In genomic region chr15:100406088-100406487, GRCm38 (mm10) we compare ENCODE assay signal across 25 mouse cellular contexts. TPM values are rescaled to one million over a fixed set of nuclear protein-coding genes. Genes with fewer than 3 reads are reported as not detected.
DNase-seq lines count a peak whose midpoint lies in the region; ATAC-seq and TF ChIP-seq lines count a peak whose summit lies in the region.
"Had no signal": no experiment of that assay in that cellular context is flagged by ENCODE, and none has a peak within 500 bp of the region (broad histone marks: within the 10 kb centered on the region; RNA-seq: fewer than 3 reads in every experiment).

No protein-coding gene starts in this region.

- H3K4me3 ChIP-seq in E14TG2a.4 (replicated peaks; ENCODE audit: low read length) (peak overlapping the region; percentile 57), ES-E14 (ENCODE audit: insufficient read depth in 1 of 2, low read depth in 1 of 2, low read length in 2 of 2, poor library complexity in 1 of 2, severe bottlenecking in 1 of 2) (peak overlapping the region in 1 of 2 experiments; percentile 31; a peak in 1 of 4 replicates)
- H3K4me3 ChIP-seq in intestine, embryonic 16.5 days (ENCODE audit: low read length) = no peak overlapping the region
- H3K4me3 ChIP-seq in midbrain, embryonic 13.5 days (replicated peaks) = no peak overlapping the region
- H3K4me3 ChIP-seq: forebrain, embryonic 10.5 days; hindbrain, embryonic 10.5 days; limb, embryonic 15.5 days; lung, embryonic 15.5 days had no signal

- H3K4me2 ChIP-seq in intestine, embryonic 16.5 days (ENCODE audit: low read depth, low read length) = no peak overlapping the region
- no peak overlapping the region for H3K4me2 ChIP-seq in midbrain, embryonic 13.5 days (replicated peaks)
- H3K4me2 ChIP-seq: limb, embryonic 15.5 days; lung, embryonic 15.5 days; midbrain, embryonic 11.5 days had no signal

- H3K36me3 ChIP-seq in E14TG2a.4 (ENCODE audit: insufficient read depth, low read length) (peaks cover 81% of the 10 kb centered on the region), ES-E14 (ENCODE audit: control insufficient read depth, insufficient read depth, low read length, poor library complexity, severe bottlenecking) (peaks cover 36% of the 10 kb centered on the region)
- H3K36me3 ChIP-seq in intestine, embryonic 16.5 days (ENCODE audit: control insufficient read depth, insufficient read depth, low read length) = peaks cover 22% of the 10 kb centered on the region
- H3K36me3 ChIP-seq in midbrain, embryonic 13.5 days = peaks cover 88% of the 10 kb centered on the region

- 64% methylated on average over 5 of the region's 5 CpGs for WGBS in intestine, embryonic 16.5 days
- WGBS in midbrain, embryonic 13.5 days = 89% methylated on average over 5 of the region's 5 CpGs

- peaks cover 22% of the 10 kb centered on the region for H3K4me1 ChIP-seq in E14TG2a.4 (replicated peaks; ENCODE audit: low read depth, low read length)
- H3K4me1 ChIP-seq in ES-E14 (ENCODE audit: control insufficient read depth in 2 of 2, insufficient read depth in 2 of 2, low read length in 2 of 2, poor library complexity in 1 of 2) = no peaks in the 10 kb centered on the region
- peaks cover 10% of the 10 kb centered on the region for H3K4me1 ChIP-seq in intestine, embryonic 16.5 days (ENCODE audit: control insufficient read depth, insufficient read depth, low read length)
- H3K4me1 ChIP-seq in midbrain, embryonic 13.5 days (replicated peaks) = no peaks in the 10 kb centered on the region
- H3K4me1 ChIP-seq: forebrain, embryonic 10.5 days; hindbrain, embryonic 10.5 days; limb, embryonic 15.5 days; lung, embryonic 15.5 days had no signal

- peak; percentile 57 to 58 for DNase-seq in kidney, postnatal 36 days
- DNase-seq in kidney, postnatal 10 days = no peak
- peak; percentile 45 for DNase-seq in ES-E14 (ENCODE audit: low read depth, low spot score)
- no peak for DNase-seq in cerebellum, postnatal 25 days
- DNase-seq: adrenal gland, postnatal 14 days; cerebellum, adult 18-20 months; forebrain, postnatal 0 days; gastrocnemius, postnatal 36 days had no signal

- in situ Hi-C loops in ES-E14 (cut with MboI; ENCODE audit: low sequenced_read_pairs in 2 of 2, unreplicated experiment in 2 of 2) = no loop called here

- no peak for TF ChIP-seq CTCF in E14TG2a.4 (conservative IDR thresholded peaks at IDR 0.05; ENCODE audit: low read length)

- H3K9ac ChIP-seq in ES-E14 (ENCODE audit: insufficient read depth, low read depth, low read length, poor library complexity, severe bottlenecking) = no peak overlapping the region; the same call in 1 of the 2 replicates
- H3K9ac ChIP-seq in intestine, embryonic 16.5 days (ENCODE audit: low read depth, low read length) = no peak overlapping the region
- no peak overlapping the region for H3K9ac ChIP-seq in midbrain, embryonic 13.5 days (replicated peaks)
- H3K9ac ChIP-seq: forebrain, postnatal 0 days; limb, embryonic 15.5 days; lung, embryonic 15.5 days had no signal

- H3K27ac ChIP-seq in ES-E14 (ENCODE audit: insufficient read depth, low read depth, low read length, poor library complexity, severe bottlenecking) = no peak overlapping the region
- H3K27ac ChIP-seq in intestine, embryonic 16.5 days (ENCODE audit: low read length) = peak overlapping the region; percentile 49
- no peak overlapping the region for H3K27ac ChIP-seq in midbrain, embryonic 13.5 days
- H3K27ac ChIP-seq: forebrain, embryonic 10.5 days; hindbrain, embryonic 10.5 days; limb, embryonic 15.5 days; lung, embryonic 15.5 days; stomach, postnatal 0 days had no signal

- H3K9me3 ChIP-seq in E14TG2a.4 (ENCODE audit: low read length) (no peaks in the 10 kb centered on the region), ES-E14 (ENCODE audit: control insufficient read depth, insufficient read depth, low read depth, low read length) (no peaks in the 10 kb centered on the region)
- H3K9me3 ChIP-seq in intestine, embryonic 16.5 days (ENCODE audit: control insufficient read depth, low read length) = no peaks in the 10 kb centered on the region
- no peaks in the 10 kb centered on the region for H3K9me3 ChIP-seq in midbrain, embryonic 13.5 days
- H3K9me3 ChIP-seq: forebrain, embryonic 10.5 days; hindbrain, embryonic 10.5 days; limb, embryonic 15.5 days; lung, embryonic 15.5 days had no signal

- no peak for ATAC-seq in intestine, embryonic 16.5 days
- ATAC-seq in midbrain, embryonic 13.5 days = no peak
- ATAC-seq: forebrain, postnatal 0 days had no signal

- H3K27me3 ChIP-seq in E14TG2a.4 (ENCODE audit: insufficient read depth, low read length) = no peaks in the 10 kb centered on the region
- H3K27me3 ChIP-seq in intestine, embryonic 16.5 days (replicated peaks; ENCODE audit: control insufficient read depth, insufficient read depth, low read length) = no peaks in the 10 kb centered on the region
- H3K27me3 ChIP-seq in midbrain, embryonic 13.5 days = no peaks in the 10 kb centered on the region
- H3K27me3 ChIP-seq: limb, embryonic 15.5 days; lung, embryonic 15.5 days had no signal

TF ChIP-seq in ES-E14, 5 proteins besides CTCF, POLR2A, EP300 and RAD21:
- TF ChIP-seq ZC3H11A (IDR thresholded peaks at IDR 0.05; ENCODE audit: borderline replicate concordance, low read depth, low read length) (no peak), CHD2 (IDR thresholded peaks at IDR 0.05; ENCODE audit: low read depth, low read length) (no peak), ZNF384 (IDR thresholded peaks at IDR 0.05; ENCODE audit: low read depth, low read length) (no peak), HCFC1 (IDR thresholded peaks at IDR 0.05; ENCODE audit: borderline replicate concordance, insufficient read depth, low read length) (no peak), MAFK (IDR thresholded peaks at IDR 0.05; ENCODE audit: insufficient read depth, low read depth, low read length) (no peak)

RNA-seq across cellular contexts. Expression of gene Gm5475, which starts 15.9 kb away (rescaled TPM):
- total RNA-seq in ES-E14 (2012; rRNA removed) = 0.11 TPM in 1 of 2 replicates, not detected in the other
- polyA plus RNA-seq in intestine, embryonic 16.5 days (2015; fragmentation: Nextera tagmentation; extraction: Ambion mirVana) = 0.11 and 0.18 TPM in 2 replicates
- 0.08 and 0.11 TPM in 2 replicates for polyA plus RNA-seq in midbrain, embryonic 13.5 days (2015; fragmentation: Nextera tagmentation; extraction: Ambion mirVana)
- total RNA-seq: forebrain, postnatal 0 days; gastrocnemius, postnatal 36 days; heart, adult 8-10 months; layer of hippocampus, adult 18-20 months; layer of hippocampus, postnatal 25 days; left cerebral cortex, postnatal 36 days; monocyte, adult 5-6 weeks had no signal
- polyA plus RNA-seq: hindbrain, embryonic 10.5 days; midbrain, embryonic 11.5 days had no signal

RNA-seq across cellular contexts. Expression of gene Slc11a2, which starts 18.8 kb away (rescaled TPM):
- 59.8 and 67.1 TPM in 2 replicates for total RNA-seq in ES-E14 (2012; rRNA removed)
- 40.7 and 47.2 TPM in 2 replicates for polyA plus RNA-seq in intestine, embryonic 16.5 days (2015; fragmentation: Nextera tagmentation; extraction: Ambion mirVana)
- 21.5 TPM in 2 replicates for polyA plus RNA-seq in midbrain, embryonic 13.5 days (2015; fragmentation: Nextera tagmentation; extraction: Ambion mirVana)

RNA-seq across cellular contexts. Expression of gene Higd1c, which starts 41.7 kb away (rescaled TPM):
- total RNA-seq in ES-E14 (2012; rRNA removed) = not detected in 2 replicates
- polyA plus RNA-seq in intestine, embryonic 16.5 days (2015; fragmentation: Nextera tagmentation; extraction: Ambion mirVana) = not detected in 2 replicates
- not detected in 2 replicates for polyA plus RNA-seq in midbrain, embryonic 13.5 days (2015; fragmentation: Nextera tagmentation; extraction: Ambion mirVana)
- total RNA-seq: adrenal gland, postnatal 14 days; forebrain, postnatal 0 days; gastrocnemius, postnatal 36 days; heart, adult 8-10 months; layer of hippocampus, adult 18-20 months; layer of hippocampus, postnatal 25 days; left cerebral cortex, postnatal 36 days; monocyte, adult 5-6 weeks had no signal
- polyA plus RNA-seq: forebrain, embryonic 10.5 days; forebrain, postnatal 0 days; heart, postnatal 0 days; limb, embryonic 15.5 days; lung, embryonic 15.5 days; midbrain, embryonic 11.5 days; neural tube, embryonic 11.5 days; stomach, postnatal 0 days; thymus, postnatal 0 days had no signal

RNA-seq across cellular contexts. Expression of gene Mettl7a2, which starts 53.1 kb away (rescaled TPM):
- 1.4 and 5.1 TPM in 2 replicates for total RNA-seq in ES-E14 (2012; rRNA removed)
- not detected in 2 replicates for polyA plus RNA-seq in intestine, embryonic 16.5 days (2015; fragmentation: Nextera tagmentation; extraction: Ambion mirVana)
- not detected in 2 replicates for polyA plus RNA-seq in midbrain, embryonic 13.5 days (2015; fragmentation: Nextera tagmentation; extraction: Ambion mirVana)
- total RNA-seq: forebrain, postnatal 0 days; monocyte, adult 5-6 weeks had no signal
- polyA plus RNA-seq: forebrain, embryonic 10.5 days; forebrain, postnatal 0 days; heart, postnatal 0 days; hindbrain, embryonic 10.5 days; limb, embryonic 15.5 days; lung, embryonic 15.5 days; midbrain, embryonic 11.5 days; stomach, postnatal 0 days; thymus, postnatal 0 days had no signal

RNA-seq across cellular contexts. Expression of gene Methig1, which starts 53.1 kb away (rescaled TPM):
- total RNA-seq in ES-E14 (2012; rRNA removed) = 0.37 and 0.54 TPM in 2 replicates
- polyA plus RNA-seq in intestine, embryonic 16.5 days (2015; fragmentation: Nextera tagmentation; extraction: Ambion mirVana) = not detected in 2 replicates
- polyA plus RNA-seq in midbrain, embryonic 13.5 days (2015; fragmentation: Nextera tagmentation; extraction: Ambion mirVana) = not detected in 2 replicates
- total RNA-seq: forebrain, postnatal 0 days; gastrocnemius, postnatal 36 days; layer of hippocampus, adult 18-20 months; layer of hippocampus, postnatal 25 days; left cerebral cortex, postnatal 36 days; monocyte, adult 5-6 weeks had no signal
- polyA plus RNA-seq: forebrain, embryonic 10.5 days; forebrain, postnatal 0 days; heart, postnatal 0 days; limb, embryonic 15.5 days; lung, embryonic 15.5 days; midbrain, embryonic 11.5 days; neural tube, embryonic 11.5 days; stomach, postnatal 0 days had no signal

Comparison
In these comparisons a context has a peak if more than half of its experiments do, and no peak if none do; other contexts are left out.
1. DNase-seq: peak in kidney, postnatal 36 days (2 of 2) and ES-E14 (single experiment); none in kidney, postnatal 10 days (single experiment) and cerebellum, postnatal 25 days (0 of 2).